Mouse (Mus musculus): ENCODE data around the gene Ndufs2.

DNA sequence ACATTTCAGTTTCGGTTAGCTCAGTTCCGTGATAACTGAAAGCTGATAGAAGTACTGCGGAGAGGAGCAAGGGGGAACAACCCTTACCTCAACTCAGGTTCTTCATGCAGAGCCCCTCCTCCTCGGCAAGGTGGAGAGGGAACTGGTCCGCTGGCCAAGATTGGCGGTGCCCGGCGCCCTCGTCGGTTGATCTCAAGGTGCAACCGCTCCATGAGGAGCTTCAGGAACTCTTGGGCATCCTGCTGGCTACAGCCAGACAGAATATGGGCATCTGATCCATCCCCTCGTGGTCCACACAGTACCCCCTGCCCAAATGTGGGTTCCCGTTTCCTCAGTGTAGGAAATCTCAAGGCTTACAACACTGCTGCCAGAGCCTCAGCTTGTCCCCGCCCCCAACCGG, 33.3 kb upstream of the Ndufs2 start:
- TF ChIP-seq CTCF (IDR thresholded peaks at IDR 0.05; ENCODE audit: low read depth, low read length) (no peak), POLR2A (IDR thresholded peaks at IDR 0.05; ENCODE audit: extremely low read depth, insufficient read depth, low read length) (no peak)

Data from liver, adult 2 months (tissue).